Mouse (Mus musculus) frontal cortex, postnatal 25 days (tissue): ENCODE measurements around the gene Vmn1r52.
"Not testable (repeated sequence)": the region's sequence is repeated elsewhere in the genome, so short reads cannot be mapped to it uniquely, and the experiment has no call there.

Source experiments
- DNase-seq, 2 experiments: peaks; one replicate each; pipeline ENCODE4 v3.0.0; 2022; ENCODE audit warnings: low spot score in 2 of 2

Gene Vmn1r52

DNA sequence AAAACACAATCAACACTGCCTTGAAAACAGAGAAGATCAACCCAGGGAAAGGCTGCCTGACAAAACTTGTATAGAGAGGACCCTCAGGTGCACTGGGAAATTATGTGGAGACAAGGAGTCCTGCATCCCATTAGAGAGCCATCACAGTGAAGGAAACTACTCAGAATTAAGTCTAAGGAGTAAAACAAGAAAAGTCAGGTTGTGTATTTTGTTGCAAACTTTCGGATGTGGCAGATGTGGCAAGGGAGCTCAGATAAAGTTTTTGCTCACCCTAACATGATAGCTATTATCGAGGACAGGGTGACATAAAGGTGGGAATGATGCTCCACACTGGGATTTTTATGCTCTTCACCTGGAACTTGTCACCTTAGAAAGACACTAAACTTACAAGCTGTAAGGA is at the start of gene Vmn1r52:
Gene Vmn1r52, plus strand, starts transcription at position 301 of the 400 bp plus-strand sequence.
- DNase-seq, result no peak

DNA sequence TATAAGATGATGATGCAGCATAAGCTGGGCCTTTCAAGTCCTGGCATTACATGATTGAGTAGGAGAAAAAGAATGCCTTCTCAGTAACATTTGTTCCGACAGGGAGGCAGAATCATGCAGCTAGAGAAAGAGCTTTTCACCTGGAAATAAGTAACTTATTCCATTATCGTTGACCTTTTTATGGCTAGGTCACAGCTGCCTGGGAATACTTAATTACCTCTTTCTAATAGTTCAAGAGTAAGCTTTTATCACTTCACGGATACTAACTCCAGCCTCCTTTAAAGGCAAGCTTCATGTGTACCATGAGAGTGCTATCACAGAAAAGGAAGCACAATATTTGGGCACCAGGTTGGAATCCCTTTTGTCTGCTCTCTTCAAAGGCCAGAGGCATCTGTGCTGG is 14.5 kb upstream of the Vmn1r52 start:
- DNase-seq, result no peak

DNA sequence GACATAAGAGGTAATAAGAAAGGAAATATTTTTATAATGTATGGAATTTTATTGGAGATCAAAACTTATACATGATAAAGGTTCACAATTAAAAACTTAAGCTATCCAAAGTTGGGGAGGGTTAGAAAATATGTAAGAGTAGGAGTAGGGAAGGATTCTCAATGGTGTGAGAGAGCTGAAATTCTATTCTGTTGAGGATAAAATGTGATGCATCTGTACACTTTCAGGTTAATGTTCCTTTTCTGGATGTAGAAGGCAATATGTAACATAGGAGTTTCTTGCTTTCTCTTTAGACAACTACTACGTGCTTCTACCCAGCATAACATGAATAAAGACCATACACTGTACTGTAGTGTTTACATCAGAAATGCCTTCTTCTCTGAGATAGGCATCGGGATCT is 27.9 kb downstream of the Vmn1r52 start, which contains the start of gene V1ra8:
Gene V1ra8, plus strand, starts transcription at position 301 of the 400 bp plus-strand sequence.
- not testable (repeated sequence) for DNase-seq

DNA sequence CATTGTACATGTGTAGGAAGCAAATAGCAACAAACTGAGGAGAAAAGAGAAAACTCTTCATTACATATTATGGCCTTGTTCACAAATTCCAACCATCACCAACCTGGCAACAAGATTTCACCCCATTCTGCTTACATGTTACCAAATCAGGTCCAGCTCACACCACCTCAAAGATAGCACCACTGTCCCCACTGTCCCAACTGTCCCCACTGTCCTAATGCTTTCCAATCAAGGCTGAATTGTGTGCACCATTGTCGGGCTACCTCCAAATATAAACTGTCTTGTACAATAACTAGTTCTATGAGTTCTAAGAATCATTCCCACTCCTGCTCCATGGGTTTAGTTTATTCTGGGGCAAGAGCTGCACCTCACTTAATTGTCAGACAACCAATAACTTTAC is 49.7 kb downstream of the Vmn1r52 start, which contains the start of gene Vmn1r53:
Gene Vmn1r53, minus strand, starts transcription at position 101 of the 400 bp plus-strand sequence.
- no peak for DNase-seq
